Mouse (Mus musculus) forebrain, embryonic 14.5 days (tissue): Measurements from ENCODE around the gene Nexn. TPM values are rescaled to one million over a fixed set of nuclear protein-coding genes. Genes with fewer than 3 reads are reported as not detected.

Source experiments
- ATAC-seq: fragments of 200-750 bp; cut with Nextera tagmentation; 2 replicates; pipeline ENCODE4 v1.8.0; 2017; ENCODE audit warnings: mild to moderate bottlenecking, moderate library complexity
- DNase-seq: peaks from one replicate; pipeline ENCODE4 v3.0.0-alpha.2; 2015; ENCODE audit warnings: low spot score
- H3K27ac ChIP-seq: fragments of 300-500 bp; sonication (generic); 2 replicates; pipeline ENCODE4 v1.5.1; 2014; ENCODE audit warnings: low read depth, mild to moderate bottlenecking, control low read depth, low read length, moderate library complexity
- H3K27me3 ChIP-seq: fragments of 300-500 bp; sonication (generic); replicated peaks from 2 replicates; pipeline ENCODE4 v1.6.1; 2014; ENCODE audit warnings: low read length, control low read depth, mixed read lengths; ENCODE audit not compliant: control insufficient read depth, insufficient read depth
- H3K36me3 ChIP-seq: fragments of 300-500 bp; sonication (generic); 2 replicates; pipeline ENCODE4 v1.6.1; 2014; ENCODE audit warnings: low read length, control low read depth; ENCODE audit not compliant: control insufficient read depth, insufficient read depth
- H3K4me1 ChIP-seq: fragments of 300-500 bp; sonication (generic); 2 replicates; pipeline ENCODE4 v1.6.1; 2014; ENCODE audit warnings: antibody characterized with exemption, low read length, control low read depth; ENCODE audit not compliant: control insufficient read depth, insufficient read depth
- H3K4me2 ChIP-seq: fragments of 300-500 bp; sonication (generic); 2 replicates; pipeline ENCODE4 v1.6.1; 2014; ENCODE audit warnings: mild to moderate bottlenecking, control low read depth, low read length
- H3K4me3 ChIP-seq: fragments of 300-500 bp; sonication (generic); 2 replicates; pipeline ENCODE4 v1.5.1; 2014; ENCODE audit warnings: low read depth, low read length, control low read depth
- H3K9ac ChIP-seq: fragments of 300-500 bp; sonication (generic); 2 replicates; pipeline ENCODE4 v1.6.1; 2014; ENCODE audit warnings: mild to moderate bottlenecking, low read length, control low read depth, moderate library complexity
- H3K9me3 ChIP-seq: fragments of 300-500 bp; sonication (generic); replicated peaks from 2 replicates; pipeline ENCODE4 v1.6.1; 2016; ENCODE audit warnings: low read length, control low read depth, mixed read lengths; ENCODE audit not compliant: control insufficient read depth
- WGBS: fragments of 180-500 bp; shearing (Covaris S2); extraction: QIAGEN DNeasy Blood & Tissue Kit; methylation state at CpG from one replicate; pipeline ENCODE4 v1.1.7; 2014; 5-methylcytosine and 5-hydroxymethylcytosine counted together
- polyA plus RNA-seq: library from polyadenylated mRNA; unstranded; fragments of >200 nt; fragmentation: Nextera tagmentation; extraction: Ambion mirVana; gene quantifications from 2 replicates; pipeline ENCODE4 v1.2.1, GENCODE M21; 2014

The Nexn gene
- polyA plus RNA-seq, 1 experiment from 2014 or later, result 1.8 TPM

DNA sequence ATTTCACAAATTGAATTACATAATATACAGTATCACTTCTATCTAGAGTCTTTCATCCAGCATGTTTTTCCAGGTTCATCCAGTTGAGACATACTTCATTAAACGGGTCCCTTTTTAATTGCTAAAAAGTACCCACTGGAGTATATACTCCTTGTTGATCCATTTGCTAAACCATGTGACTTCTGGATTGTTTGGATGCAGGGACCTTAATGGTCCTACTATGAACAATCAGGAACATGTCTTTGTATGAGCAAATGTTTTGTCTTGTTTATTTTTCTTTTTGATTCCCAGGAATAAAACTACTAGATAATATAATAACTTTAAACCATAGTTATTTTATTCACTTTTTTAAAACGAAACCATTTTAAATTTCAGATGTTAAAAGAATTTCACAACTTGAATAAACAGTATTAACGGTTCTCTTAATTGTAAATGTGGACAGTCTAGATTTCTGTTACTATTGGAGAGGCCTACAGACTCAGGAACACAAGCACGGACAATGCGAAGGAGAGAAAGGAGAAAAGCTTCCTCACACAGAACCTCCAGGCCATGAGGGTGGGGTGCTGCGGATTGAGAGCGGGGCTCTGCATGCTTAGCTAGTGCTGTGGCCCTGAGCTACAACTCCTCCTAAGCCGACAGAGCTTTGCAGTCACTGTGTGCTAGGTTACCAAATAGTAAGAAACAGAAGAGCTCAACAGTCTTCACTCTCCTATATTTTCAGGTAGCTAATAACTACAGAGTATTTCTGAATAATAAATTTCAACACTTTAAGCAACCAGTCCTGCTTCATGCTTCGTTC is 75.3 kb downstream of the Nexn start:
- Histone ChIP-seq H3K27me3 (no peaks in the 10 kb centered on the region), H3K9me3 (no peaks in the 10 kb centered on the region), H3K27ac (no peak overlapping the region), H3K4me2 (peak overlapping the region; percentile 16; the same call in 1 of the 2 replicates), H3K36me3 (peaks cover 3% of the 10 kb centered on the region; the same call in 1 of the 2 replicates), H3K9ac (no peak overlapping the region), H3K4me1 (peaks cover 8% of the 10 kb centered on the region), H3K4me3 (no peak overlapping the region)
- no peak for DNase-seq
- no peak for ATAC-seq
- 83% methylated on average over 9 of the region's 9 CpGs for WGBS

DNA sequence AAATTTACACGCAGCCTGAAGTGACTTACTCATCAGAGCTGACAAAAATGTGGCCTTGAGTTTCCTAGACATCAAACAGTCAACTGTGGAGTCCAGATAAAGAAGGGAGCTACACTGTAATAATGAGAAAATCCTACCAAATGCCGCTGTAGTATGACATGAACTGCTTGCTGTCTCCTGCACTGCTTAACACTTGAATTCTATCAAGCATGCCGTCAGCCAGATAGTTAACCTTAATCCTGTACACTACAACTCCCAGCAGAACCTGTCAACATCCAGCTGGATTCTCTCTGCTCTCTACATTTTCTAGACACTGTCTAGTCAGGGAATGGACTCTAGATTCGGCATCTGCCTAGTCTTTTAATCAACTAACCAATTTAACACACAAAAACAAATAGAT is 76.8 kb downstream of the Nexn start:
- DNase-seq (no peak), ATAC-seq (no peak)
- H3K27ac ChIP-seq, result no peak overlapping the region
- no peaks in the 10 kb centered on the region for H3K27me3 ChIP-seq
- peaks cover 11% of the 10 kb centered on the region for H3K36me3 ChIP-seq
- no peak overlapping the region for H3K4me3 ChIP-seq
- no peak overlapping the region for H3K9ac ChIP-seq
- peaks cover 8% of the 10 kb centered on the region for H3K4me1 ChIP-seq
- WGBS, result 80% methylated on average over 4 of the region's 4 CpGs
- H3K4me2 ChIP-seq, result no peak overlapping the region
- no peaks in the 10 kb centered on the region for H3K9me3 ChIP-seq

Other genes with a start within 250 kb of the Nexn start
- 3.1 and 4.7 TPM in 2 replicates for gene Gipc2, start 100.1 kb downstream of the Nexn start, polyA plus RNA-seq
- 21.6 and 28.2 TPM in 2 replicates for gene Dnajb4, start 56.0 kb downstream of the Nexn start, polyA plus RNA-seq
- gene Fubp1, start 55.9 kb downstream of the Nexn start, polyA plus RNA-seq, result 292 and 293 TPM in 2 replicates
- gene Miga1, start 74.1 kb upstream of the Nexn start, polyA plus RNA-seq, result 19.4 and 19.8 TPM in 2 replicates
- 85.4 and 97.3 TPM in 2 replicates for gene Usp33, start 80.1 kb upstream of the Nexn start, polyA plus RNA-seq
- gene Zzz3, start 129.1 kb upstream of the Nexn start, polyA plus RNA-seq, result 42.1 and 44.0 TPM in 2 replicates